Mouse (Mus musculus): ENCODE measurements around the gene Zkscan14. TPM values are rescaled to one million over a fixed set of nuclear protein-coding genes. Genes with fewer than 3 reads are reported as not detected.

Zkscan14 gene
- total RNA-seq, 2 experiments from 2014 or later: 11.8 to 15.8 TPM

DNA sequence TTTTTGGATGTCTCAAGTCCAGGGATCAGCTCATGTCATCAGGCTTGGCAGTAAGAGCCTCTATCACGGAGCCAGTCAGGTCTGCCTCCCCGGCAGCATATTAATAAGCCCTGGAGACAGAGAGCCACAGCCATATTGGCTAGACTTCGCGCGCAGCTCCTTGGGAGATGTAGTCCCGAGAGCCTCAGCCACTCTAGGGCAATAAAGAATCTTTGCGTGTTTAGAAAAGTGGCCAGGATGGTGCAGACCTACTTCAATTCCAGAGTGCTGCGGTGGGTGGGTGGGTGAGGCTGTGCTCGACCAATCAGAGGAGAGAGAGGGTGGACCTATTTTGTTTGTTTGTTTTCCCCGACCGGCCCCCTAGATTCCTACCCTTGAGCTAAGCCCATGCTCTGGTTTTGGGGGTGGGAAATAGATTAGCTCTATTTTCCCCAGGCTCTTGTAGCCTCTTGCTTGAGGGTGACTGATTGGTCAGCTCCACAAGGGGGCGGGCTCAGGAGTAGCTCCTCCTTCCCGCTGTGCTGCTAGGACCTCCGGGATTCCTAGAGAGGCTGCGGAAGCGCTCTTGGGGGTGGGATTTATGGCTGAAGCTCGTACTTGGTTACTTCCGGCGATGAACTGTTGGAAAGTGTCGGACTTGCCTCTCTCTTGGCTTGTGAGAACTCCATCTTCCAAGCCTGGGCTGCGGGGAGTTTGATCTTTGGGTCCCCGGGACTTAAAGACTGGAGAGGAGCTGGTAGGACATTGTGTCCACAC, 2.4 kb upstream of the Zkscan14 start, which contains the start of gene Zkscan5:
TSS of gene Zkscan5 (plus strand) at position 627 of the 756 bp plus-strand sequence.
- peak; percentile 95 to 97 for DNase-seq (ENCODE audit: low spot score in 2 of 2)

DNA sequence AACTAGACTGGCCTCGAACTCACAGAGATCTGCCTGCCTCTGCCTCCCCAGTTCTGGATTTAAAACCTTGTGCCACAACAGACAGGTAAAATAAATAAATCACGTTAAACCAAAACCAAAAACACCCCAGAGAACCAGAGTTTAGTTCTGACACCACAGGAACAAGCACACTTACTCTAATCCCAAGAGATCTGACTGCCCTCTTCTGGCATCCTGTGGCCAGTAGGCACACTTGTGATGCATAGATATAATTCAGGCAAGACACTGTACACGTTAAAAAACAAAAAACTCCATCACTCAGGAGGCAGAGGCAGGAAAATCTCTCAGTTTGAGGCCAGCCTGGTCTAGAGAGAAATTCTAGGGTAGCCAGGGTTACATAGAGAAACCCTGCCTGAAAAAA, 778 bp upstream of the Zkscan14 start:
- no peak for DNase-seq (ENCODE audit: low spot score in 2 of 2)

DNA sequence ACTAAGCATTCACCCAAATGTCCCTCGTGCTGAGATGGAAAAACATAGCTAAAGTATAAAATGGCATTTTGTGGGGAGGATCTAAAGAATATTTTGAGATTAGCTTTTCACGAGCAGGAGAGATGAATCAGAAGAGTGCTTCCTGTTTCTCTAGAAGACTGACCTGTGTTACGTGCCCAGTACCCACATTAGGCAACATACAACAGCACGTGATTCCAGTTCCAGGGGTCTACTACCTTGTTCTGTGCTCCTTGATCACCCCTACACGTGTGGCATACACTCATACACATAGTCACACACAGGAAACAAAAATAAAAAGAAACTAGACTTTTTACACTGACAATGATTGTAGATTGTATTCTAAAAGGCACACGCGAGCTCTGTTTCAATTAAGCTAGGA, 1.3 kb downstream of the Zkscan14 start:
- no peak for DNase-seq (ENCODE audit: low spot score in 2 of 2)

DNA sequence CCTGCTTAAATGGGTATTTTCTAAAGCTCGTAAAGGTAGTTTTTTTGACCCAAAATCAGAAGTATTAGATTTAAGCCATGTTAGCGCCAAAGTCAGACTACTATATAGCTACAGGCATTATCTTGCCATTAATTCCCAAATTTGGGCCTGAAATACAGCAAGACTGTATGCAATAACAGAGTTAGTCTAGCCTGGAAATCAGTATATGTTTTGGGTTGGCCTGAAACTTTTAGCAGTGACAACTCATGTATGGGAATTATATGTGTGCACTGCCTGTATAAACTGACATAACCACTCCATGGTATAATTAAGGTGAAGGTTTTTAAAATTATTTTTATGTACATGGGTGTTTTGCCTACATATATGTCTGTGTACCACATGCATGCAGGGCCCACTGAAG, 9.7 kb downstream of the Zkscan14 start, which contains the start of gene Atp5j2:
TSS of gene Atp5j2 (minus strand) at position 101 of the 400 bp plus-strand sequence.
- no peak for DNase-seq (ENCODE audit: low spot score in 2 of 2)

DNA sequence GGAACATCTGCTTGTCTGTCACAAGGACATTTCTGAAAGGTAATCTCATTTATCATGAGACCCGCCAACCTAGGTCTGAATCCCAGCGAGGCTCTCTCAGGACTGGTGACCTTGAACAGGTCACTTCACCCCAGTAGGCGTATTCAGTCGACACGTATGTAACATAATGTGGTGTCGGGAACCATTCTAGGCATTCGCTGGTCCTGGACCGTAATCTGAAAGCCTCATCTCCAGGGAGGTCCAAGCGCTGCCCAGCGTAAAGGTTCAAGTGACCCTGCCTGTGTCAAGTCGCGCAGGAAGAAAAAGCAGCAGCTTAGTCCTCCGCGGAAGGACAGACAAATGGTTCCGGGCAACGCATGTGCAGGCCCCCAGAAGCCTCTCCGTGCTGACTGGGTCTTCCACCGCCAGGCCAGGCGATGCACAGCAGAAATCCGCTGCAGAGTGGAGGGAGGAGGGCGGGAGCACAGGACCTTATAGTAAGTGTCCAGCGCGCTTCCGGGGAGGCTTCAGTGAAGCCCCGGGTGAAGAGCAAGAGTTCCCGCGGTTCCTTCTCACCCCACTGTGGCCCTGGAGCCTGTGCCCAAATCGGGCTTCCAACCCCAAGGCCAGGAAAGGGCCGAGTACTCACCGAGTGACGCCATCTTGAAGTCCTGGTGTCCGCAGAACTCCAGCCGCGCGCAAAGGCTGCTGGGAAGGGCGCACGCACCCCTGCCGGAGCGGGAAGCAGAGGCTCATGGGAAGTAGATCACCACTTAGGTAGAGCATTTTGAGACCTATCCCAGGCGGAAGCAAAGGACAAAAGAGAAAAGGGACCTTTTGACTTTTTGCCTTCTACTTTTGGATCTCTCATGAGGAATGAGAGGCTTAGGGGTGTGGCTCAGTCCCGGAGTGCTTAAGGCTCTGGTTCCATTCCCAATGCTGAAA, 10.5 kb downstream of the Zkscan14 start:
- DNase-seq (ENCODE audit: low spot score in 2 of 2): peak; percentile 94

DNA sequence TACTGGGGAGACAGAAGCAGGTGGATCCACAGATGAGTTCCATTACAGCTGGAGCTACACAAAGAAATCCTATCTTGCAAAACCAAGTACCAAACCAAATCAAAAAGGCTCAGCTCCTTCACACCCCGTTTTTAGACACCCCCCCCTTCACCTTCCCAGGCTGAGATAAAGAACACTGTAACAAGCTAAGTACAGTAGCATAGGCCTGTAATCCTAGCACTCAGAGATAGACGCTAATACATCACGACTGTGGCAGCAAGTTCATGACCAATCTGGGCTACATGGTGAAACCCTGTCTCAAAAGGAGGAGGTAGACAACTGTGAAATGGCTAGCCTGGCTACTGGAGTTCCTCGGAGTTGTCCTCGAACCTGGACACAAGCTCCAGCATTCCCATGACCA, 11.3 kb downstream of the Zkscan14 start:
- DNase-seq (ENCODE audit: low spot score in 2 of 2): no peak

DNA sequence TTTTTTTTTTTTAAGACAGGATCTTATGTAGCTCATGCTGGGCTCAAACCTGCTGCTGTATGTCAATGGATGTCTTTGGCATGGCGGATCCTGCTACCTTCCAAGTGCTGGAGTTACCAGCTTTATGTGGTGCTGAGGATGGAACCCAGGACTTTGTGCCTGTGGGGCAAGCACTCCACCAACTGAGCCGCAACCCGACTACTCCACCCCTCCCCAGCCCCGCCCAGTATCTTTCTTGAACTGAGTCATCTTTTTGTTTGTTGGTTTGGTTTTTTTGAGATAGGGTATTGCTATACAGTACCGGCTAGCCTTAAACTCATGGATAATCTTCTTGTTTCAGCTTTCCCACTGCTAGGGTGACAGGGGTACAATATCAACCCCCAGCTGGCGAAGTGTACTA, 12.3 kb downstream of the Zkscan14 start:
- DNase-seq (ENCODE audit: low spot score in 2 of 2): no peak

DNA sequence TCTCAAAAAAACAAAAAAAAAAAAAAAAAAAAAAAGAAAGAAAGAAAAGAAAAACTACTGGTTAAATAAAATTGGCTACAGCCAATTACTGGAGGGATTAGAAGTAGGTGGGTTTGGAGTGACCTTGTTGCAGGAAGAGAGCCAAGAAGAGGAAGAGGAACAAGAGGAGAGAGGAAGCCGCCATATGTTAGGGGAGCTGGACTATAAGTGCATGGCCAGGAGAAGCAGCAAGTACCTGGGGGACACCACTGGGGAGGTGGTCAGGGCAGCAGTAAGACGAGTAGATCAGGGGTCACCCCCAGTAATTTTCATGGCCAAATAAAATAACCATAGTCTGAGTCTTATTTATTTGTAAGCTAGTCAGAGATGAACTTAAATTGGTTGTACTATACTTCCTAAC, 16.4 kb downstream of the Zkscan14 start:
- no peak for DNase-seq (ENCODE audit: low spot score in 2 of 2)

DNA sequence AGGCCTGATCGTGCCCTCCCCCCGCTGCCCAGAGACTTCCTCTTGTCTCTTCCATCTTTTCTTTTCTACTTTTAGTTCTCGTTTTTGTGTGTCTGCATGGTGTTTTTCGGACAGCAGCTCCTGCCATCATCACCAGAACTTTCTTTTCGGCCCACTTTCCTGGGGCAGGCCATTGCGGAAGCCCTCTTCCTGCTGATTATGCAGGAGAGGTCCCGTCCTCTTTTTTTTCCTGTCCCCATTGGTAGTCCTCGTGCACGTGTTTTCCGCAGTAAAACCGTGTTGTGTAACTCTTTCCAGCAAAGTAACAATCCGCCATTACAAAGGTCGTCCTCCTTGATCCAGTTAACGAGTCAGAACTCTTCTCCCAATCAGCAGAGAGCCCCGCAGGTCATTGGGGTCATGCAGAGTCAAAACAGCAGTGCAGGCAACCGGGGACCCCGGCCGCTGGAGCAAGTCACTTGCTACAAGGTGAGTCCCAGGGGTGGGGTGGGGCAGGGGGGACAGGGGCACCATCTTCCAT, 23.1 kb downstream of the Zkscan14 start:
- no peak for DNase-seq (ENCODE audit: low spot score in 2 of 2)

DNA sequence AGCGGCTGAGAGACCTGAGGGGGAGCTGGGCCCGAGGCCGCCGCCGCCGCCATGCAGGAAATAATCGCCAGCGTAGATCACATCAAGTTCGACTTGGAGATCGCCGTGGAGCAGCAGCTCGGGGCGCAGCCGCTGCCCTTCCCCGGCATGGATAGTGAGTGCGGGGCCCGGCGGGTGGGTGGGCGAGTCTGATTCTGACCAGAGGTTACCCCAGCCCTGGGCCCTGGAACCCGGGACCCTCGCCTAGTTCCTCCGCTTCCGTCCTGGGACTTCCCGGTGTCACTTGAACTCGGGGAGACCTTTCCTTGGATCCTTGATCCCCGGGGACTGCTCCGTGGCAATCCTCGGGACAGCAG, 34.4 kb downstream of the Zkscan14 start:
- DNase-seq (ENCODE audit: low spot score in 2 of 2): no peak

DNA sequence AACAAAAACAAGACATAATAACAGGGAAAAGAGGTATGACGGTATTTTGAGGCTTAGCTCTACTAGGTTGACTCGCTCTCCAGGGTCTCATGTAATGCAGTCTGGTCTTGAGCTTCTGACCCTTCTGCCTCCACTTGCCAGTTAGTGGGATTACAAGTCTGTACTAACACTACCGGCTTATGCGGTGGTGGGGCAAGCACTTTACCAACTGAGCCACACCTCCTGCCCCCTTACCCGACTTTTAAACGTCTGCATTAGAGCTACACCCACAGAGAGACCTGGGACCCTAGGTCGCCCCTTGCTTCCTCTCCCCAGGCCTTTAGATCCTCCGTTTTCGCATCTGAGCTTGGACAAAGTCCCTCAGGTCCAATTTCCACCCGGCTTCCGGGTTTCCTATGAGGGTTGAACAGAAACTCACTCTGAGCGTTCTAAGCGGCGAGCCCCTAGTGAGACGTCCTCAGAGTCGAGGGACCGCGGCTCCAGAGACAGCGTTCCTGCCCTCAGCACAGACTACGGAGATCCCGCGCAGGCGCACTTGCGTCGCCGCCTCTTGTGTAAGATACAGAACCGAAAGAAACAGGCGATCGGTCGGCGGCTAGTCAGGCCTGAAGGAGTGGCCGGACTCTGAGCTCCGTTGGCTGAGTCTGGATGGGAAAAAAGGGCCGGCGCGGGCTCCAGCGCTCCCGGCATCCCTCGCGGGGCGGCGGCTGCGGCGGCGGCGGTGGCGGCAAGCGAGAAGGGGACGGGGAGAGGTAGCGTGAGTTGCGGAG, 34.9 kb downstream of the Zkscan14 start, which contains the start of the genes Ptcd1 and Cpsf4:
TSS of gene Ptcd1 (minus strand) at position 573 of the 770 bp plus-strand sequence.
TSS of gene Cpsf4 (plus strand) at position 678 of the 770 bp plus-strand sequence.
- DNase-seq (ENCODE audit: low spot score in 2 of 2): peak; percentile 99

DNA sequence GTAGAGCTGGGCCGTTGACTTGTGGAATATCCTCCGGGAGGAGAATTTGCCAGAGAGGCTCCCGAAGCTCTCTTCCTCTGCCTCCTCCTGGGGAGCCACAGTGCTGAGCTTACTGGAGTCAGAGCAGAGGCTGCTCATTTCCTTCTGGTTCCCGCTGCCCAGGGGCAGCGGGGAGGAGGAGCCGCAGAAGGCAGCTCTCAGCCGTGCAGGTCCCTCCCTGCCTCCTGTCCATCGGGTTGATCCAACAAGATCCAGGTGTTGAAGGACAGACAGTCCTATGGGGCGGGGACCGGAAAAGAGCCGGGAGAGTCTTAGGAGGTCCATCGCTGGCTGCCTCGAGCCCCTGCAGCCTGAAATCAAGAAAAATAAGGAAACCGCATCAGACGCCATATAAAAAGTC, 36.5 kb downstream of the Zkscan14 start:
- no peak for DNase-seq (ENCODE audit: low spot score in 2 of 2)

DNA sequence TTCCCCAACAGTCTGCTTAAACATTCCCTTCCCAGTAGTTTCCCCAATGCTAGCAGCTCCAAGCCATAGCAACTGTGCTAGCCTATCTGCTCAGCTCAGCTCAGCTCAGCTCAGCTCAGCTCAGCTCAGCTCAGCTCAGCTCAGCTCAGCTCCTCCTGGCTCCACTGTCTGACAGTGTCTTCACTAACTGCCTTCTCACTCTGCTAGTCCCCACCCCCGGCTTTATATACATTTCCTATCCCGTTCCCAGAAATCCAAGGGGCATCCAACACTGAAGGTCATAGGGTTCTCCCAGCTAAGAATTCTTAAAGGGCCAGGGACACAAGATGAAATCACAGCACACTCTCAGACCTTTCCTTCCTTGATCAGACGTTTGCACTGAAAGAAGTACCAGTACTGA, 37.0 kb downstream of the Zkscan14 start:
- DNase-seq (ENCODE audit: low spot score in 2 of 2): no peak

DNA sequence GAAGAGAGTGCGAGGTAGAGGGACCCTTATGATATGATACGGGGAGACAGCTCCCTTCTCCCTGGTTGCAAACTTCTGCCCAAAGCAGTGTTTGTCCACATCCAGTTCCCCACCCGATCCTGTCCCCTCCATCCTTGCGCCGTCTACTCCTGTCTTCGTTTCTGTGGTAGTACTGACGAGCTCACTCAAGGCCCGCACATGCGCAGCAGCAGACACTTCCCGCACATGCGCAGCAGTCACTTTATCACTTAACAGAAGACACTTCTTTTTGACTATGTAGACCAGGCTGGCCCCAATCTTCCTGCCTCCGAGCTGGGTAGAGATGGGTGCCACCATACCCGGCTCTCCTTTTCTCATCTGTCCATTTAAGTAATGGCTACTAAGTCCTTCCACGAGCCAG, 40.3 kb downstream of the Zkscan14 start:
- no peak for DNase-seq (ENCODE audit: low spot score in 2 of 2)

DNA sequence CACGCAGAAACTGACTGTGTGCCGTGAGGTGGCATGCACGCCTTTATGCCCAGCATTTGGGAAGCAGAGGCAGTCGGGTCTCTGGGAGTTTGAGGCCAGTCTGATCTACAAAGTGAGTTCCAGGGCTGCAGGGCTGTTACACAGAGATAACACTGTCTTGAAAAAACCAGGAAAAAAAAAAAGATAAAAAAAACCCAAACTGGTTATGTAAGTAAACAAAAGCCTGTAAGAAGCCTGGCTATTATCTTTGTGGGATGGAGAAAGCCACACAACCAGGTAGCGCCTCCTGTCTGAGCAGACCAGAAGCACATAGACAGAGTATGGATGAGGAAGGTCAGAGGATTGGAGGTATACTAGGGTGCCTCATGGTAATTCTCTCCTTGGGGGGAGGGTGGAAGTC, 49.0 kb downstream of the Zkscan14 start:
- no peak for DNase-seq (ENCODE audit: low spot score in 2 of 2)

DNA sequence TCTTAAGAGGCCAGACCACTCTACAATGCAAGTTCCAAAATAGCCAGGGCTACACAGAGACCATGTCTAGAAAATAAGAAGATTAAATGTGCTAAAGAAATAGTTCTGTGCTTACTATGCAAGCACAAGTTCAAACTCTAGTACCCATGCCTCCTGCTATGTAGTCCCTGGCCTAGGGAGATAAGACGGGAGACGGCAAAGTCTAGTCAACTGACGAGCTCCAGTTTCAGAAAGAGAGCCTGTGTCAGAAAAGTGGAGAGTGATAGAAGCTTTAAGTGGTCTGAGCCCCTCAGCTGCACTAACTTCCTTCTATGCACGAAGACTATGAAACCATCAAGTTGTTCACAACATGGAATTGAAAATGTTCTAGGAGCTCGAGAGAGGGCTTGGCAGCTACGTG, 52.4 kb downstream of the Zkscan14 start:
- DNase-seq (ENCODE audit: low spot score in 2 of 2): no peak

DNA sequence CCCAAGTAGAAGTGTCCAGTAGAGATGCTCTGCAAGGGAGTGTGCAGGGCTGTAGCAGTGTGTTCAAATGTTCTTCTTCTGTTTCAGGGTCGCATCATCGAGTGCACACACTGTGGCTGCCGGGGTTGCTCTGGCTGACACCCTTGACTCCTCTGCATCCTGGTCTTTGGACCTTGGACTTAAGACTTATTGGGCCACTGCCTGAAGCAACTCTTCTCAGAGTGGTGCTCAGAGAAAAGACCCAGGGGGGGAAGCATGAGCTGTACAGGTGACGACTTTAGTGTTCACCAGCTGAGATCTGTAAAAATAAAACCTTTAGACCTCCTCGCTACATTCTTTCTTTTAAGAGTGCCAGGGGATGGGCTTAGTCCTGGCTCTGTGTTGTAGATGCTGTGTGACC, 53.9 kb downstream of the Zkscan14 start:
- no peak for DNase-seq (ENCODE audit: low spot score in 2 of 2)

All from left cerebral cortex, adult 18-20 months (tissue).